Mouse (Mus musculus): ENCODE results near the gene Wdr1. TPM values are rescaled to one million over a fixed set of nuclear protein-coding genes. Genes with fewer than 3 reads are reported as not detected.
"Not testable (repeated sequence)": the region's sequence is repeated elsewhere in the genome, so short reads cannot be mapped to it uniquely, and the experiment has no call there.

Gene Wdr1
- polyA plus RNA-seq, 1 experiment from 2014 or later = 213 TPM

DNA sequence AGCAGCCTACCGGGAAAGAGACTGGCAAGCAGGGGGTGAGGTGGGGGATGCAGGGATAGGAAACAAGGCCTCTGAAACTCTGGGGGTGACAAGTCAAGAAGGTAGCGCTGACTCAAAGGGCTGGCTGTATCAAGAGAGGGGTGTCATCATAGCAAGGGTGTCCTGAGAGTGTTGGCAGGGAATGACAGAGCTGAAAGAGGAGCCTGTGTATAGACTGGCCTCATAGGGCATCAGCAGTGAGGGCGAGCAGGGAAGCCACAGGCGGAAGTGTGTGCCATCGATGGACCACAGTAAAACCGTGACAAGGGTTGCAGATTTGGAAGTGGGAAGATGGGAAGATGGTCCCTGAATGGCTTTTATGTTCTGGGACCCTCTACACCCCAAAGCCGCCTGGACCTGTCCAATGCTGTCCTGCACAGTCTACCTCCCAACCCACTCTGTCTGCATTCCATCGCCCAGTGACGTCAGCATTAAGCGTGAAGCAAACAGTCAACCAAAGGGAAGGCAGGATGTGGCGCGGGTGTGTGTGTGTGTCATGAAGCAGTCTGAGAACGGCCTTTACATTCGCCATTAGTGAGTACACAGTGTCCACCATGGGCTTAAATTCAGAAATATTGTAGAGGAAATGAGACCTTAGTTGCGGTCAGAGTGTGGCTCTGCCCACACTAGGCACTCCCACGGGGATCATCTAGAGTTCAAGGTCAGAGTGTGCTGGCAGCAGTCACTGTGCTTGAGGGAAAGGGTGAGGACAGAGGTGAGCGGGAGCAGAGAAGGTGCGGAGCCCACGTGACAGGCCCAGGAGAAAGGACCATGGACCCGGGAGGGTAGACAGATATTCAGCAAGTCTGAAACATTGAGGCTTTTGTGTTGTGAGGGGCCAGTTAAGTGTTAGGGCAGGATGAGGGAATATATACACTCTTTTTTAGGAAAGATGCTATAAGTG is 74.1 kb downstream of the Wdr1 start:
- WGBS = 69% methylated on average over 20 of the region's 20 CpGs
- H3K36me3 ChIP-seq = no peaks in the 10 kb centered on the region
- H3K4me1 ChIP-seq = no peaks in the 10 kb centered on the region
- H3K4me2 ChIP-seq = no peak overlapping the region
- H3K27ac ChIP-seq = no peak overlapping the region
- H3K27me3 ChIP-seq = no peaks in the 10 kb centered on the region
- H3K9me3 ChIP-seq = no peaks in the 10 kb centered on the region
- ATAC-seq (ENCODE audit: borderline replicate concordance, extremely low read depth, low FRiP score, low TSS enrichment) = no peak
- H3K9ac ChIP-seq = no peak overlapping the region
- H3K4me3 ChIP-seq = no peak overlapping the region

DNA sequence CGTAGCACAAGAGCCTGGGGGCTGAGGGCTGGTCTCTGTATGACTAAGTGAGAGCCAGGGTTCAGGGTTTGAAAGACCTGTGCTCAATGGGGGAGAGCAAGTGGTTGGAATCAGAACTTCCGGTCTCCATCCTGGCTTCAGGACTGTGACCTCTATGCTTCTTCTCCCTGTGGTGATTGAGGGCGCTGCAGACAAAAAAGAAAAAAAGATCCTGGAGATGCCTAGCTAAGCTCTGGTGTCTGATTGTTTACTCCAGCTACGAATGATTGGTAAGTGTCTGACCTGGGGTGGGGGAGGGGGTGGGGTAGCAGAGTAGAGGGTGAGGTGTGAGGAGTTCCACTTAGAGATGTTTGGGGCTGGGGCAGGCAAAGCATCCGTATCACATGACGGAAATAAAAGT is 75.0 kb downstream of the Wdr1 start:
- no peaks in the 10 kb centered on the region for H3K9me3 ChIP-seq
- H3K36me3 ChIP-seq = no peaks in the 10 kb centered on the region
- no peak overlapping the region for H3K27ac ChIP-seq
- H3K4me1 ChIP-seq = no peaks in the 10 kb centered on the region
- WGBS = 34% methylated on average over 6 of the region's 6 CpGs
- no peak overlapping the region for H3K4me2 ChIP-seq
- no peak overlapping the region for H3K9ac ChIP-seq
- H3K27me3 ChIP-seq = no peaks in the 10 kb centered on the region
- H3K4me3 ChIP-seq = no peak overlapping the region
- no peak for ATAC-seq (ENCODE audit: borderline replicate concordance, extremely low read depth, low FRiP score, low TSS enrichment)

DNA sequence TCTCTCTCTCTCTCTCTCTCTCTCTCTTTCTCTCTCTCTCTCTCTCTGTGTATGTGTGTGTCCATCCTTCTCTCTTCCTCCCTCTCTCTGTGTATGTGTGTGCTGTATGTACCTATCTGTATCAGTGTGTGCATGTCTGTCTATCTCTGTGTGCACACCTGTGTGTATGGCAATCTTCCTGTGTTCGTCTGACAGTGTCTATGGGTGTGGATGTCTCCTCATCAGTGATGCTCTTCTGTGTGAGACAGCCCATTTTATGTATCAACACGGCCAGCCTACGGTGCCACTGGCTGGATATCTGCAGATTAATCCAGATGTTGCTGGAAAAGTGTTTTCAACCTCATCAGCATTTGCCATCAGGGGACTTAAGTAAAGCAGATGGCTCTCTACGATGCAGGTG is 75.8 kb downstream of the Wdr1 start:
- WGBS = 78% methylated on average over 4 of the region's 4 CpGs
- H3K27me3 ChIP-seq = no peaks in the 10 kb centered on the region
- H3K4me2 ChIP-seq = no peak overlapping the region
- ATAC-seq (ENCODE audit: borderline replicate concordance, extremely low read depth, low FRiP score, low TSS enrichment) = no peak
- no peak overlapping the region for H3K4me3 ChIP-seq
- H3K9ac ChIP-seq = no peak overlapping the region
- H3K9me3 ChIP-seq = no peaks in the 10 kb centered on the region
- no peaks in the 10 kb centered on the region for H3K36me3 ChIP-seq
- H3K27ac ChIP-seq = no peak overlapping the region
- H3K4me1 ChIP-seq = no peaks in the 10 kb centered on the region

DNA sequence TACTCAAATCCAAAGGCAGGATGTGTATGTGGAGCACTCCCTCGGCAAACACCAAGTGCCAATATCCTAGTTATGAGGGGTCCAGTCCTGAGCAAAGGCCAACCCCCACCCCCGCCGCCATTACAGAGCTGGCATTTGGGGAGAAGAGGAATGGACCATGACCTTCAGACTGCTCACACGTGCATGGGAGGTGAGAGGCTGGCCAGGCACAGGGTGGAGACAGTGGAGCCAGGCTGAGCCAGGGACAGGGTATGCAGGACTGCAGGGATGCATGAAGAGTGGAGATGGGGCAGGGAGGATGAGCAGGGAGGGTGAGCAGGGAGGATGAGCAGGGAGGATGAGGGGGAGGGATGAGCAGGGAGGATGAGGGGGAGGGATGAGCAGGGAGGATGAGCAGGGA is 77.1 kb downstream of the Wdr1 start:
- no peak overlapping the region for H3K4me2 ChIP-seq
- no peak overlapping the region for H3K27ac ChIP-seq
- no peak overlapping the region for H3K9ac ChIP-seq
- ATAC-seq (ENCODE audit: borderline replicate concordance, extremely low read depth, low FRiP score, low TSS enrichment) = no peak
- no peaks in the 10 kb centered on the region for H3K9me3 ChIP-seq
- no peak overlapping the region for H3K4me3 ChIP-seq
- 0 out of 2 replicates have a peak, but pooled peaks cover under 1% of the 10 kb centered on the region for H3K4me1 ChIP-seq
- 72% methylated on average over 4 of the region's 4 CpGs for WGBS
- H3K27me3 ChIP-seq = no peaks in the 10 kb centered on the region
- H3K36me3 ChIP-seq = no peaks in the 10 kb centered on the region

DNA sequence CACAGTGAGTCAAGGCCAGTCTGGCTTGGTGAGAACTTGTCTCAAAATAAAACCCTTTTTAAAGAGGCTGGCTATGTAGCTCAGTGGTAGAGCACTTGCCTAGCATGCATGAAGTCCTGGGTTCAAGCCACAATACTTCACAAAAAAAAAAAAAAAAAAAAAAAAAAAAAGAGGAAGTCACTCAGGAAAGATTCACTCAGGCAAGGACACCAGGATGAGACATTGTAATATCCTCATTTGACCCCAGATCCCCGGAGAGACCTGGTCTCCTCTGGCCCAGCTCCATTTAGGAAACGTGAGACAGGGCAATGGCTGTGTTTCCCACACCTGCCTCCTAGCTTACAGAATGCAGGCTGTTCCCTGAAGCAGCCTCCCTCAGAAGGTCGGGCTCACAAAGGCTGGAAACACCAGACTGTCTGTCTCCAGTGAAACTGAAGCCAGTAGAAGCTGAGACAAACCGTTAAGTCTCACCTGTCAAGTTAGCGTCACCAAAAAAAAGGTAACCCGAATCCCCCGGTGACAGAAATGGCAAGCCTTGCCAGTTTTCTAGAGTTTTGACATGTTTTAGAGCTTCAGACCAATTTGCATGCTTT is 79.4 kb downstream of the Wdr1 start:
- H3K4me1 ChIP-seq = peaks cover 16% of the 10 kb centered on the region
- no peaks in the 10 kb centered on the region for H3K36me3 ChIP-seq
- WGBS = 47% methylated on average over 7 of the region's 7 CpGs
- ATAC-seq (ENCODE audit: borderline replicate concordance, extremely low read depth, low FRiP score, low TSS enrichment) = no peak
- no peak overlapping the region for H3K4me2 ChIP-seq
- no peaks in the 10 kb centered on the region for H3K27me3 ChIP-seq
- no peak overlapping the region for H3K4me3 ChIP-seq
- no peak overlapping the region for H3K9ac ChIP-seq
- H3K27ac ChIP-seq = no peak overlapping the region
- no peaks in the 10 kb centered on the region for H3K9me3 ChIP-seq

DNA sequence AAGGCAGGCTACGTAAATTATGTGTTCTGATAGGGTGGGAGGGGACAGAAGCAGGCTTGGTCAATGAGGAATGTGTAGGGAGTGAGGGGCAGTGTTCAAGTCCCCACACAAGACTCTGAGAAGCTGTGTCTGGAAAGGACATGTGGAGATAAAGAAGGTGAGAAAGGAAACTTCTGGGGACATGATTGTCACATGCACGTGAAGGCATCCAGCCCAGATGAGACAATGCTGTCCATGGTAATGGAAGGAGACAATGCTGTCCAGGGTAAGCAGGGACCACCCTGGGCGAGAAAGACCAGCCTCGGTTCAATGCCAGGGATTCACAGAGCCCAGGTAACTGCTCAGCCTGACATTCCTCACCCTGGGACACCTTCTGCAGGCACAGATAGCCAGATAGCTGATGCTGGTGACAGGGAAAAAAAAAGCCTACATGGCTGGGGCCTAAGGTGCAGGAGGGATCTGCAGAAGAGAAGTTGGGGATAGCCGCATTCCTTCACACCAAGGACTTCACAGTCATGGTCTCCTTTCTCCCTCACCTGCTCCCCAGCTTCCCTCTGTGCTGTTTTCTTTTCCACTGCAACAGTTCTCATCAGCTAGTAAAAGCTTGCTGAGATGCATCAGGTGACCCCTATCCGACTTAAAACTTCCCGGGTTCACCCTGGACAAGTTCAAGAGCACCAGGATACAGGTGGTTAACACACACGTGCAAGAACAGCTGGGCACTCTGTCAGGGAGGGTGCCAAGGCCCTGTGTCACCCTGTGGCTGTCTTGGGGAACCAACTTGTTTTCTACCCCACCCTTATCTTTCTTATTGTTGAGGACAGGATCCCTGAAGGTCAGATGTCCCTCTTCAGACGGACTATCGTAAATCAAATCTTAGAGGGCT is 82.0 kb downstream of the Wdr1 start:
- H3K4me1 ChIP-seq = peaks cover 16% of the 10 kb centered on the region
- 0 out of 2 replicates have a peak, but pooled peaks have one; percentile 13 for ATAC-seq (ENCODE audit: borderline replicate concordance, extremely low read depth, low FRiP score, low TSS enrichment)
- H3K9me3 ChIP-seq = no peaks in the 10 kb centered on the region
- no peaks in the 10 kb centered on the region for H3K27me3 ChIP-seq
- H3K27ac ChIP-seq = peak overlapping the region; percentile 75
- peak overlapping the region; percentile 71 for H3K4me2 ChIP-seq
- no peak overlapping the region for H3K9ac ChIP-seq
- 70% methylated on average over 10 of the region's 10 CpGs for WGBS
- H3K36me3 ChIP-seq = no peaks in the 10 kb centered on the region
- peak overlapping the region; percentile 41; the same call in 1 of the 2 replicates for H3K4me3 ChIP-seq

DNA sequence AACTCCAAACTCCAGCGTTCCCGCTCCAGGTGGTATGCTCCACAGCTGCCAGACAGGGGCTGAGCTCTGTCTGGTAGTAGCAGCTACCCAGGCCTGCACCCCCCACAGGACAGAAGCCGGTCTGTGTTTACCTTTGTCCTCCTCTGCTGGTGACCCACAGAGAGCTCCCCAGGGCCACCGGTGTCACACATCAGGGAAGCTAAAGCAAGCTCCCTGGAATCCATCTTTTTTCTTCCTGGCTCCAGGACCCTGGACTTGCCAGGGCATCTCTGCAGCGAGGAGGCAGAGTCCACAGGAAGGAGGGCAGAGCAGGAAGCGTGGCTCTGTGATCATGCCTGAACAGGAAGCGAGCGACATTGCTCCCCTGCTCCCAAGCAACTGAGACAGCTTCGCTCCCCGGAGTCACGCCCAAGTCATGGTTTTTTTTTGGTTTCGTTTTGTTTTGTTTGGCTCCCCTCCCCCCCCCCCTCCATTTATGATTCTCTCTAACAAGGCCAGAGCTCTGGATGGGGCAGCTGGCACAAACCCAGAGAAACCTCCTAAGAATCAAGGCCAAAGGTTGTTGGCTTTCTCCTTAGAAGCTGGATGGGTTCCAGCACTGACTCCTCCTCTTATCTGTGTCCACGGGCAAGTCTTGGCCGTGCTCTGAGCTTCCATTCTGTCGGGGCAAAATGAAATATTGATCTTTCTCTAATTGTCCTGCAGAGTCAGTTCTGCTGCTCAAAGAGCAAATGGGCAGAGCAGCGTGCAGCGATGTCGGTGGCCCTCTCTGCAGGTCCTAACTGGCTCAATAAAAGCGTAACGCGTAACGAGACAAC is 82.9 kb downstream of the Wdr1 start:
- Histone ChIP-seq H3K36me3 (no peaks in the 10 kb centered on the region), H3K27ac (peak overlapping the region; percentile 75), H3K9me3 (no peaks in the 10 kb centered on the region), H3K4me2 (peak overlapping the region; percentile 71), H3K9ac (peak overlapping the region; percentile 27; the same call in 1 of the 2 replicates), H3K27me3 (no peaks in the 10 kb centered on the region), H3K4me3 (peak overlapping the region; percentile 41), H3K4me1 (peaks cover 16% of the 10 kb centered on the region)
- WGBS = 15% methylated on average over 22 of the region's 22 CpGs
- ATAC-seq (ENCODE audit: borderline replicate concordance, extremely low read depth, low FRiP score, low TSS enrichment) = peak; percentile 70; the same call in 1 of the 2 replicates

DNA sequence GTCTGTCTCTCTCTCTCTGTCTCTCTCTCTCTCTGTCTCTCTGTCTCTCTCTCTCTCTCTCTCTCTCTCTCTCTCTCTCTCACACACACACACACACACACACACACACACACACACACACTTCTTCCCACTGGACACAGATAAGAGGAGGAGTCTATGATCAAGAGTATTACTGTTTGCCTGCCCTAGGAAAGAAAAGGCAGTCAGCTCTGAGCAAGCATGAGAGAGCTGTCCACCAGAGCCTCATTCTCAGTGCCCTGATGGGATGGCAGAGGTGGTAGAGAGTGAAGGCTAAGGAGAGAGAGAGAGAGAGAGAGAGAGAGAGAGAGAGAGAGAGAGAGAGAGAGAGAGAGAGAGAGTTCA is 83.5 kb downstream of the Wdr1 start:
- H3K36me3 ChIP-seq, H3K9ac ChIP-seq, H3K27me3 ChIP-seq, H3K9me3 ChIP-seq: not testable (repeated sequence)
- Histone ChIP-seq H3K4me1 (peaks cover 16% of the 10 kb centered on the region), H3K4me3 (peak overlapping the region; percentile 41), H3K27ac (peak overlapping the region; percentile 75), H3K4me2 (peak overlapping the region; percentile 71)
- 0 out of 2 replicates have a peak, but pooled peaks have one; percentile 6 for ATAC-seq (ENCODE audit: borderline replicate concordance, extremely low read depth, low FRiP score, low TSS enrichment)

DNA sequence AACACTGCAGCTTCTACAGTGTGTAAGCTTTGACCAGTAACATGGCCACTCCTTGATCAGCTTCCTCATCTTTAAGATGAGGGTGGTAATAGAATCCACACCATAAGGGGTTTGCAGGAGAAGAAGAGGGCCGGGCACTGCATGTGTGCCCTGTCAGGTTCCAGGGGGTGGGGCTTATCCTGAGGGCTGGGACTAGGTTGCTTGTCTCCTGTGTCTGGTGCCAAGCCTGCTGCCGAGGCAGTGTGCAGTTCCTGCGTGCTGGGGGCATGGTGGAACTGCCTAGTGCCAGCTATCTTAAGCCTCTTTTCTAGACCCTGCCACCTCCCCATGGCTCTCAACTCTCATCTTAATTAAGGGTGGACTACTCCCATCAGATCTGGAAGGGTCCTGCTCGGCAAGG is 84.0 kb downstream of the Wdr1 start:
- H3K9ac ChIP-seq = no peak overlapping the region
- ATAC-seq (ENCODE audit: borderline replicate concordance, extremely low read depth, low FRiP score, low TSS enrichment) = no peak
- H3K27me3 ChIP-seq = no peaks in the 10 kb centered on the region
- H3K4me2 ChIP-seq = peak overlapping the region; percentile 38
- H3K27ac ChIP-seq = no peak overlapping the region
- no peaks in the 10 kb centered on the region for H3K9me3 ChIP-seq
- no peaks in the 10 kb centered on the region for H3K36me3 ChIP-seq
- 26% methylated on average over 4 of the region's 4 CpGs for WGBS
- H3K4me3 ChIP-seq = no peak overlapping the region
- H3K4me1 ChIP-seq = peaks cover 16% of the 10 kb centered on the region

DNA sequence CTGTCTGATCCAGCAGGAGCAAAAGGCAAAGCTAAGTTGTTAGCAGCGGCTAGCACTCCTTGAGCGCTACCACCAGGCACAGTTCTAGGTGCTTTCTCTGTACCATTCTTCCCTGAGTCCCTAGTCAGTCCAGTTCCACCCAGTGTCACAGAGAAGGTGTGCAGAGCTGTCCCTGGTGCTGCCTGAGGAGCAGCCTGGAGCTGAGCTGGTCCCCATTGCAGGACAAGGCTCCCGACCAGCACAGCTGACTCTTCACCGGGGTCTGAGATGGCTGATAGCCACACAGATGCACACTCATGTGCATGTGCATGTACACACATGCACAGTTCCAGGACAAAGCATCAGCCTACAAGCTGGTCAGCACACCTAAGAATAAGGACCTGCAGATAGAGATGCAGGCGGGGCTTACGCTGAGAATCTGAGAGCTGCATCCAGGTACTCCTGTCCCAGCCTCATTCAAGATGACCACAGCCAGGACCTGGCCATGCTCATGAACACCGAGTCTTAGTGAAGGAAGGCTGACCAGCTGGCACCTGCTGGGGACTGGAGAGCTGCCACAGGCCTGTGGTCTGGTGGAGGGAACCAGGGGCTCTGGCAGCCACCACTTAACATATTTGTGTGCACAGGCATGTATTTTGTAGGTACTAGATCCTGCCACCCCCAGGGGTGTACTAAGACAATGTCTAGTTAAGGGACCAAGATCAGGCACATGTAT is 85.1 kb downstream of the Wdr1 start:
- Histone ChIP-seq H3K9me3 (no peaks in the 10 kb centered on the region), H3K4me1 (peaks cover 16% of the 10 kb centered on the region), H3K36me3 (no peaks in the 10 kb centered on the region), H3K4me3 (no peak overlapping the region), H3K27ac (no peak overlapping the region), H3K9ac (no peak overlapping the region), H3K27me3 (no peaks in the 10 kb centered on the region), H3K4me2 (no peak overlapping the region)
- WGBS = 74% methylated on average over 7 of the region's 7 CpGs
- ATAC-seq (ENCODE audit: borderline replicate concordance, extremely low read depth, low FRiP score, low TSS enrichment) = no peak
